Mouse (Mus musculus): Measurements from ENCODE around the gene Sart1.

DNA sequence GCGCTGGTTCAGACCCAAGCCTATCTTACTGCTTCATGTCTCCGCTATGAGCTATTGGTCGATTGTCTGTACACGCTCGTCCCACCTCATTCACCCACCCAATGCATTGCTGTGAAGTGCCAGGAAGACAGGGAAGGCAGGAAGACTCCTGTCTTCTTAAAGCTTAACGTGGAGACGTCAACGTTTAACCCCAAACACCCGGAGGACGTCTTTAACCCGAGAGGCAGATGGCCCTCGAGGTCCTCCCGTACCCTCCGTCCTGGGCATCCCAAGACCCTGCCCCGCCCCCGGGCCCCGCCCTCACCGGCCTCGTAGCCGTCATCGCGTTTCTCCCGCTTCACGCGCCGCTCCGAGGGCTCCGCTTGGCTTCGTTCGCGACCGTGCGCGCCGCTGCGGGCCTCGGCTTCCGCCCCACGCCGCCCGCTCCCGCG is 477 bp downstream of the Sart1 start:
- no peak for TF ChIP-seq GATA1 (IDR thresholded peaks at IDR 0.05; ENCODE audit: low read length)
- TF ChIP-seq TAL1 (IDR thresholded peaks at IDR 0.05; ENCODE audit: low read length) = no peak
